Mouse (Mus musculus) retina, postnatal 7 days (tissue): ENCODE data around the gene Gm21973.

ENCODE experiments used
- DNase-seq: peaks from one replicate; pipeline ENCODE4 v3.0.0-alpha.2; 2012; ENCODE audit warnings: low read depth, low spot score

The Gm21973 gene

DNA sequence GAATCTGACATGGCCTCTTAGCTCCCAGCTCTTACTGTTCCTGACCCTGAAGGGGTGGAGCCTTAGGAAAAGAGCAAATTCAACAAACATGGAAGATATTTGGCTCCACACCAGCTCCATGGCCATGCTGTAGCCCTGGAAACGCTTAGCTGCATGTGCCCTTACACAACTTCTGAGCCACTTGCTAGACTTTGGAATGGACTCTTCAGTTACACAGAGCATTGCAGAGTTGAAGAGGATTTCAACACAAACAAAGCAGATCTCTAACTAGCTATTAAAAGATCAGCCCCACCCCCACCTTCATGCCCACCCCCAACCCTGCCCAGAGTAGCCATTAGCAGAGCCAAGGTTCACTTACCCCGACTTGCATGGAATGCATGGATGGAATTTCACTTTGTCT lies 74.6 kb downstream of the Gm21973 start:
- no peak for DNase-seq

DNA sequence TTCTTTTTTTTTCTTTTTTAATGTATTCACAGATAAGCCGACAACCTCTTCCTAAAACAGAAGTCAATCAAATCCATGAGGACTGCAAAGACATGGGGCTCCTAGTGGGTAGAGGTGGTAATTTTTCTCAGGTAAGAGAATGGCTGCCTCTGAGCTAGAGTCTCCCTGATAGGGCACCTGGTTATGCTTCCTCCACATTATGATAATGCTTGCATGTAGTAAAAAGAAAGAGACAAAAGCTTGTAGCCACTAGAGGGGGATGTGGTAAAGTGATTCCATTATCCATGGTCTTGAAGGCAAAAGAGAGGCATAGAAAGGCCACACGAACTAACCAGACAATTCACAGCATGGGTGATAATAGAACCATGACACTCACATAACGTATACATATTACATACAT lies 75.2 kb downstream of the Gm21973 start:
- DNase-seq, result no peak

- no peak for DNase-seq
Observed at GRCm38 (mm10) chr15:10409842-10410241, 84.7 kb downstream of the Gm21973 start.

GRCm38 (mm10) chr15:10410881-10411280 lies 85.7 kb downstream of the Gm21973 start:
- no peak for DNase-seq

- no peak for DNase-seq
Observed at GRCm38 (mm10) chr15:10413656-10414055, 88.5 kb downstream of the Gm21973 start.

GRCm38 (mm10) chr15:10421138-10421784 lies 96.1 kb downstream of the Gm21973 start:
- no peak for DNase-seq

DNA sequence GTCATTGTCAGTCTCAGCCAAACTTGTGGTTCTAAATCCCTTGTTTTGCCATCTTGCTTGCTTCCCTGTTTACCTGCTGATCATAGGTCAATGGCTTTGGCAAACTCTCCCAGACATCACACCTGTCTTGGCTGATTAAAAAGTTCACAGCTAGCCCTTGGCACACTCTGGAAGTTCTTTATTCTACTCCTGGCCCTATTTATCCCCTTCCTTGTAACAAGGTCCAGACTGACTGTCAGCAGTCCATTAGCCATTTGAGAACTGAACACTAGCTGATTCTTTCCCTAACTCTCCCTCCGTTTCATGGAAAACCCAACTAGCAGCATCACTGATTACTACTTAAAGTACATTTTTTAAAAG lies 96.6 kb downstream of the Gm21973 start:
- DNase-seq, result no peak
